Mouse (Mus musculus) forebrain, embryonic 12.5 days (tissue): ENCODE results near the gene Erg. TPM values are rescaled to one million over a fixed set of nuclear protein-coding genes. Genes with fewer than 3 reads are reported as not detected.

Experiments used
- ATAC-seq: fragments of 200-750 bp; cut with Nextera tagmentation; 2 replicates; pipeline ENCODE4 v1.8.0; 2017; ENCODE audit warnings: moderate TSS enrichment; ENCODE audit not compliant: low FRiP score
- H3K27ac ChIP-seq: fragments of 300-500 bp; sonication (generic); 2 replicates; pipeline ENCODE4 v1.5.1; 2016; ENCODE audit warnings: mild to moderate bottlenecking
- H3K27me3 ChIP-seq: fragments of 300-500 bp; sonication (generic); 2 replicates; pipeline ENCODE4 v1.6.1; 2016; ENCODE audit warnings: mild to moderate bottlenecking
- H3K36me3 ChIP-seq: fragments of 300-500 bp; sonication (generic); replicated peaks from 2 replicates; pipeline ENCODE4 v1.6.1; 2016; ENCODE audit warnings: mild to moderate bottlenecking
- H3K4me1 ChIP-seq: fragments of 300-500 bp; sonication (generic); 2 replicates; pipeline ENCODE4 v1.6.1; 2016
- H3K4me2 ChIP-seq: fragments of 300-500 bp; sonication (generic); 2 replicates; pipeline ENCODE4 v1.6.1; 2016; ENCODE audit warnings: mild to moderate bottlenecking, moderate library complexity
- H3K4me3 ChIP-seq: fragments of 300-500 bp; sonication (generic); replicated peaks from 2 replicates; pipeline ENCODE4 v1.5.1; 2016; ENCODE audit warnings: mild to moderate bottlenecking
- H3K9ac ChIP-seq: fragments of 300-500 bp; sonication (generic); 2 replicates; pipeline ENCODE4 v1.6.1; 2016; ENCODE audit warnings: mild to moderate bottlenecking
- H3K9me3 ChIP-seq: fragments of 300-500 bp; sonication (generic); 2 replicates; pipeline ENCODE4 v1.6.1; 2016
- WGBS: fragments of 180-500 bp; shearing (Covaris S2); methylation state at CpG from one replicate; pipeline ENCODE4 v1.1.7; 2016; 5-methylcytosine and 5-hydroxymethylcytosine counted together
- polyA plus RNA-seq: library from polyadenylated mRNA; unstranded; fragments of >200 nt; fragmentation: Nextera tagmentation; extraction: Ambion mirVana; gene quantifications from 2 replicates; pipeline ENCODE4 v1.2.1, GENCODE M21; 2016

Gene Erg
- polyA plus RNA-seq, 1 experiment from 2014 or later: 3.4 TPM

DNA sequence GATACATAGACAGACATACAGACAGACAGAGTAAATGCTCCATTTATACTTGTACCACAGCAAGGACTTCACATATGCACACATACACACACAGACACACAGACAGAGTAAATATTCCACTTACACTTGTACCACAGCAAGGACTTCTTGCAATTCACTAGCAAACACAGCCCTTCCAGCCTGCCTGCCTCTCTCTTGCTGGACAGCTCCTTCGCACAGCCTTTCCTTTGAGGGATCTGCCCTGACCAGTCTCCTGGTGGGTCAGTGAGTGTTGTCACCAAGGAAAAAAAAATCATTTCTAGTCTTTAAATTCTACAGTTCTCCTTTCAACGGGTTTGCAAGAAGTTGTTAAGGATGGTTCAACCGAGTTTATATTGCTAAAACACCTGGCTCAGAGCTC lies 92.3 kb downstream of the Erg start:
- Histone ChIP-seq H3K9ac (no peak overlapping the region), H3K4me3 (no peak overlapping the region), H3K27me3 (no peaks in the 10 kb centered on the region), H3K4me1 (no peaks in the 10 kb centered on the region), H3K27ac (no peak overlapping the region), H3K9me3 (no peaks in the 10 kb centered on the region), H3K36me3 (no peaks in the 10 kb centered on the region), H3K4me2 (no peak overlapping the region)
- WGBS: 65% methylated on average over 3 of the region's 3 CpGs
- ATAC-seq: no peak

DNA sequence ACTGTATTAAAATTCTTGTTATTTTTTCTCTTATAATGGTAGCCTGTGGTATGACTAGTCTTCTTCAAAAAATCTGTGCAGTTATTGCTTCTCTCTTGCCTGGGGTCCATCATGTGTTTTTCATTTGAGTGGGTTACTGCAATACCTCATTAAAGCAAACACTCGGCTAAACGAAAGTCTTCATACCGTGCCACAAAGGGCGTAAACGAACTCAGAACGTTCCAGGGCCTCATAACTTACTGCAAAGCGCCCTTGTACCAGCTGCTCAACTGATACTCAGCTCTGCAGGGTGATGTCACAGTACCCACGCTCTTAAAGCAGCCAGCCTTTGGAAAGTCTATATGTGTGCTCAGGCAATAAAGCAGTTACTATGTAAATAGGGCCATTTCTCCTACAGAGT lies 93.1 kb downstream of the Erg start:
- Histone ChIP-seq H3K4me1 (no peaks in the 10 kb centered on the region), H3K4me2 (no peak overlapping the region), H3K27ac (no peak overlapping the region), H3K36me3 (no peaks in the 10 kb centered on the region), H3K9ac (no peak overlapping the region), H3K27me3 (no peaks in the 10 kb centered on the region), H3K4me3 (no peak overlapping the region), H3K9me3 (no peaks in the 10 kb centered on the region)
- WGBS: 70% methylated on average over 8 of the region's 8 CpGs
- ATAC-seq: no peak

DNA sequence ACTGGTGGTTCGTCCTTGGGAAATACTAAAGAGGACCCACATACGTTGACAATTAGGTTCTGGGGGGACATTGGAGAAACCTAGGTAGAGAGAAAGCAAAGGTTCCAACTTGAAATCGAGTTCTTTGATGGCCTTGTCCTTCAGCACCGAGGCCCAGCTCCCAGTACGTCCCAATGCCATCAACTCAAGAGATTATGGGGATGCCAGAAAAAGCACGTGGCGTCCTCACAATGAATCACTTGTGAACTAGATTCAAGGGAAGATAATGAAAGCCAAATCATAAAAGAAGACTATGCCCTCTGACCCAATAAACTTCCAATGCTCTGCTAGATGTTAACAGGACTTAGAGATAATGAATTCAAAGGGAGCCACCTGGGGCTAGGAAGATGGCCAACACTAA lies 94.2 kb downstream of the Erg start:
- no peaks in the 10 kb centered on the region for H3K27me3 ChIP-seq
- no peaks in the 10 kb centered on the region for H3K36me3 ChIP-seq
- 82% methylated on average over 7 of the region's 7 CpGs for WGBS
- no peaks in the 10 kb centered on the region for H3K4me1 ChIP-seq
- H3K4me2 ChIP-seq: no peak overlapping the region
- no peak overlapping the region for H3K27ac ChIP-seq
- no peak overlapping the region for H3K9ac ChIP-seq
- H3K9me3 ChIP-seq: no peaks in the 10 kb centered on the region
- no peak for ATAC-seq
- H3K4me3 ChIP-seq: no peak overlapping the region

DNA sequence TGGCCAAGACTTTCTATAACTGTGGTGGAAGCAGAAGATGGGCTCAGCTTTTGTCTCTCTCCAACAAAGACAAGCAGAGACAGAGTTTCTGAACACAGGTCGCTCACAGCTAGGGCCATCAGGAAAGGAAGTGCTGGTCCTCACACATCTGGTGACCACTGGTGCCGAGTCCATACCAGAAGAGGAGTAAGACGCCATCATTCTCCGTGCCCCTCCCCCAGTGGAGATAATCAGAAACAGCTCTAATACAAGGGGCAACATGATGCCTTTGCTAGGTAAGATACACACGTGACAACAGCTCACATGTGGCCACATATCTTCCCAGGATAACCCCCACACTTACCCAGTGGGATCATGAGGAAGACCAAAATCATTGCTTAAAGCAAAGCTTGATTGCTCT lies 96.0 kb downstream of the Erg start:
- no peak overlapping the region for H3K4me3 ChIP-seq
- H3K9me3 ChIP-seq: no peaks in the 10 kb centered on the region
- H3K27me3 ChIP-seq: no peaks in the 10 kb centered on the region
- no peak overlapping the region for H3K27ac ChIP-seq
- no peak overlapping the region for H3K4me2 ChIP-seq
- no peaks in the 10 kb centered on the region for H3K4me1 ChIP-seq
- WGBS: 87% methylated on average over 5 of the region's 5 CpGs
- ATAC-seq: no peak
- H3K9ac ChIP-seq: no peak overlapping the region
- no peaks in the 10 kb centered on the region for H3K36me3 ChIP-seq

DNA sequence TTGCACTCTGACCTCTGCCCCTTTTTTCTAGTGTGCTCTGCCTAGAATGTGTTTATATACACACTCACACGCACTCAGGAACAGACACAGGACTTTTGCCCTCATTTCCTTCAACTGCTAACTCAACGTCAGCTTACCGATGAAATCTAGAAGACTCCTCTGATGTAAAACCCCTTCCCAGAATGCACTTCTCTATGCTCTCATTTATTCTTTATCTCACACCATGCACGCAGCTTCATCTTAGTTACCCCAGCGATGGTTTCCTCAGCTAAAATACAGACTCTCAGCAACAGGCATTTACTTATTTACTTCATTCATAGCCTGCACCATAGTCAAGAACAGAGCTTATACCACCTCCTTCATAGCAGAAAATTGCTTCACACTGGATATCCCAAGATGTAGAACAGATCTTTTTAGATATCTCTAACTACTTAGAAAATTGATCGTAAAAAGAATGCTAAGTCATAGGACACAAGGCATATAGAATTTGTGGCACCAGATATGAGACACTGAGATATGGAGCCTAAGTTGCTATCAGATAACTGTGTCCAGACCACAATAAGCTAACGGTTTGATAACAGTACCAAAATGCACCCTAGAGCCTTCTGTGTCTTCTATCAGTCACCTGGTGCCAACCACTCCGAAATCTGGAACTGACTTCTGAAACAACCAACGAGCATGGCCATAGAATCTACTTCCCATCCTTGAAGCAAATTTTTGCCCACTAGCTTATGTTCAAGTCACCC lies 98.6 kb downstream of the Erg start:
- H3K4me2 ChIP-seq: no peak overlapping the region
- no peaks in the 10 kb centered on the region for H3K4me1 ChIP-seq
- H3K27me3 ChIP-seq: no peaks in the 10 kb centered on the region
- no peak overlapping the region for H3K4me3 ChIP-seq
- H3K36me3 ChIP-seq: no peaks in the 10 kb centered on the region
- no peaks in the 10 kb centered on the region for H3K9me3 ChIP-seq
- H3K9ac ChIP-seq: no peak overlapping the region
- no peak for ATAC-seq
- H3K27ac ChIP-seq: no peak overlapping the region
- 89% methylated on average over 9 of the region's 9 CpGs for WGBS

DNA sequence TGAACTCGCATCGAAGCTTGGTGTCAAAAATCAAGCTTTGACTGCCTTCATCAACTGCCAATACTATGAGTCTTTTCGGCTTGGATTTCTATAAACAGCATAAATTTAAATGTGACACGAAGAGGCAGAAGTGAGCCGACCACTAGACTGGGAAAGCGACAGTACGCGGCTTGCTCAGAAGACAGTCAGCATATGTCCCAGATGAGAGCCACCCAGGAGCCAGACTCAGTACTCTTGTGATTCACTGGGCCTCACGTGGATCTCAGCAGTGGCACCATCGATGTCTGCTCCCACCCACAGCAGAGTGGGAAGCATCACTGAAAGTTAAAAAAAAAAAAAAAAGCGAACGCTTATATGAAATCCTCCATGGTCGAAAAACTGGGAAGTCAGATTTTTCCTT lies 105.2 kb downstream of the Erg start:
- Histone ChIP-seq H3K27me3 (no peaks in the 10 kb centered on the region), H3K36me3 (no peaks in the 10 kb centered on the region), H3K4me3 (no peak overlapping the region), H3K4me2 (no peak overlapping the region), H3K9ac (no peak overlapping the region), H3K4me1 (no peaks in the 10 kb centered on the region), H3K27ac (no peak overlapping the region), H3K9me3 (no peaks in the 10 kb centered on the region)
- ATAC-seq: no peak
- WGBS: 95% methylated on average over 13 of the region's 13 CpGs

DNA sequence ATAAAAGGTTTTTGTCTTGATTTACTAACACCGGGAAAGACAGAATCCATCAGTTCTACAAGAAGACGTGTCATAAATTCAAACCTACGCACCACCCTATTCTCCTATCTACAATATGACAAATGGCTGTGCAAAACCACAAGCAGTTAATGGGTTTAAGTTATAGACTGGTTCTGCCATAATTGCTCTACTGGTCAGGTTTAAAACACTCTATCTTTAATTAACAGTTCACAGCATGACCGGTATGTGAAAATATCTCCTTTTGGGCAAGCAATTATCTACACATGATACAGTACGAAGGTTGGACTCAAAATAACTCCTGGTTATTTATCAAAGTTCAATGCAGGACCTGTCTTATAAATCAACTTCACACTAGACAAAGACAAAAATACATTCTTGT lies 107.8 kb downstream of the Erg start:
- no peak for ATAC-seq
- Histone ChIP-seq H3K4me3 (no peak overlapping the region), H3K4me1 (no peaks in the 10 kb centered on the region), H3K4me2 (no peak overlapping the region), H3K9me3 (no peaks in the 10 kb centered on the region), H3K27me3 (no peaks in the 10 kb centered on the region), H3K36me3 (no peaks in the 10 kb centered on the region), H3K27ac (no peak overlapping the region), H3K9ac (no peak overlapping the region)
- 90% methylated on average over 5 of the region's 5 CpGs for WGBS

DNA sequence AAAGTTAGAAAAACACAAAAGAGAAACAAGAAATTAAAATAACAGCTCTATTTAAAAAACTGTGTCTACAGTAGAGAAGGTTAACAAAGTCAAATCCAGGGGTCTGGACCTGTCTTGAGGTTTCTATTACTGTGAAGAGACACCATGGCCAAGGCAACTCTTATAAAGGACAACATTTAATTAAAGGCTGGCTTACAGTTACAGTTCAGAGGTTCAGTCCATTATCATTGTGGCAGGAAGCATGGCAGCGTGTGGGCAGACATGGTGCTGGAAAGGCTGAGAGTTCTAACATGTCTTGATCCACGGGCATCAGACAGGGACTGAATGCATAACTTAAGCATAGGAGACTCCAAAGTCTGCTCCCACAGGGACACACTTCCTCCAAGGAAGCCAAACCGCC lies 111.4 kb downstream of the Erg start:
- no peak overlapping the region for H3K9ac ChIP-seq
- no peak overlapping the region for H3K27ac ChIP-seq
- WGBS: 87% methylated on average over 3 of the region's 3 CpGs
- no peak for ATAC-seq
- no peaks in the 10 kb centered on the region for H3K36me3 ChIP-seq
- H3K4me2 ChIP-seq: no peak overlapping the region
- H3K4me1 ChIP-seq: no peaks in the 10 kb centered on the region
- H3K27me3 ChIP-seq: no peaks in the 10 kb centered on the region
- H3K9me3 ChIP-seq: no peaks in the 10 kb centered on the region
- no peak overlapping the region for H3K4me3 ChIP-seq

DNA sequence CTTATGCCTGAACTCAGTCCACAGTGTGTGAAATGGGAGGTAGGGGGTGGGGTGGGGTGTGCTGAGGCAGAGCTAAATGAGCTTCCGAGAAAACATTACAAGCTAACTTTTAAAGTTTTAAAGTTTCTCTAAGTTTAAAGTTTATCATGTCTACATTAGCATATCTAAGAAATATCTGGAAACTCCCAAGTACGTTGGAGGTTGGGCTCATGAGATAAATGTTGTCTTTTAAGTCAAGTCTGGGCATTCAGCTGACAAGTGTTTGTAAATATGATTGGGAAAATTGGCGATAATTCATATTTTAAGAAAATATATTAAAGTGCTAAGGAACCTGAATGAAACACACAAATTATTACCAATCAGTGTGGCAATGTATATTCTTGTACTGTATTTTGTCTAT lies 112.4 kb downstream of the Erg start:
- H3K4me3 ChIP-seq: no peak overlapping the region
- H3K4me2 ChIP-seq: no peak overlapping the region
- no peaks in the 10 kb centered on the region for H3K4me1 ChIP-seq
- no peak for ATAC-seq
- H3K36me3 ChIP-seq: no peaks in the 10 kb centered on the region
- H3K9ac ChIP-seq: no peak overlapping the region
- H3K27me3 ChIP-seq: no peaks in the 10 kb centered on the region
- H3K27ac ChIP-seq: no peak overlapping the region
- WGBS: 90% methylated on average over 3 of the region's 3 CpGs
- H3K9me3 ChIP-seq: no peaks in the 10 kb centered on the region

DNA sequence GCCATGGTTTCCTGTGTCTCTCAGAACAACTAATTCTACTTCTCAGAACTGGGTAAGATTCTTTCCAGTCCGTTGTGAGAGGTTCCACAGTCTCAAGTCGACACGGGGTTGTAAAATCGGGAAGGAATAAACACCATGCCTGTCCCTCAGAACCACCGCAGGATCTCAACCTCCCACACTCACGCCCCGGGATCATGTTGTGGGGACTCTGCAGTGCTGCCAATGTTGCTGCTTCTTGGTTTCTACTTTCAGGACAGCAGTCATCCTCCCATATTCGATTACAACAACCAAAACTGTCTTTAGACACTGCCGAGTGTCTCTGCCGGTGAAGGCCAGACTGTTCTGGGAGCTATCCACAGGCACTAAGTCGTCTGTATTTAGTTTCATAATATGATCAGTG lies 113.6 kb downstream of the Erg start:
- H3K27ac ChIP-seq: no peak overlapping the region

DNA sequence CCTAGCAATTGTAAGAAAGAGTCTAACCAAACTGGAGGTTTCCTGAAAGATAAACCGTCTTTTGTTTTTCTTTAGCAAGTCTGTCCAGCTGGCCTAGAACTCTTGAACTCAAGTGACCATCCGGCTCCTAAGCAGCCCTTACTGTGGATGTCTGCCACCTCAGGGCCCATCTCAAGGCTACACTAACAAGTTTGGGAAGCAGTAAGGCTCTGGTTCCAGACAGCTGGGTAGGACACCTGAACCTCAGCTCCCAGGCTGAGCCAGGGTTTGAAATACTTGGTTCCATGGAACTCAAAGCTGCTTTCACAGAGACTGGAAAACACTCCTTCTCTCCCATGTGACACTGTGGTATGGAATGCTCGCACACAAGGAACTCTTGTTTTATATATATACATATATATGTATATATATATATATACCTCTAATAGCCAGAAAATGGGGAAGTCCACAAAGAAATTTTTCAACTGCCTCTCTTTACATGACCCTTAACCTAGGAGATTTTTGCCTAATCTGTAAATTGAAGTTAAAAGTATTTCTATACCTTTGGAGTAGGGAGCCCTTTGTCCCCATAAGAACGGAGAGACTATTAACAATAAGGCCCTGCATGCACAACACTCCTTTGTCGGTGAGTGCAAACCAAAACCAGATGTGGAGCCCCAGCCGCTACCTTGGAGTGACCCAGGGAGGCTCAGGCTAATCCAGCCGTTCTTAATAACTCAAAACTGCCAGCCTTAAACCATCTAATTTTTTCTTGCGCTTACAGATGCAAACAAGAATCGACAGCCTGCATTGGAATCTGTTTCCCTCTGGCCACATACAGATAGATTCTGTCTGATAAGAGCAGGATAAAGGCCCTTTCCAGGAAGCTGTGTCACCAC lies 116.9 kb downstream of the Erg start:
- WGBS: 64% methylated on average over 9 of the region's 9 CpGs
- Histone ChIP-seq H3K9ac (no peak overlapping the region), H3K27me3 (no peaks in the 10 kb centered on the region), H3K36me3 (no peaks in the 10 kb centered on the region), H3K9me3 (no peaks in the 10 kb centered on the region), H3K27ac (no peak overlapping the region), H3K4me2 (no peak overlapping the region), H3K4me1 (no peaks in the 10 kb centered on the region), H3K4me3 (no peak overlapping the region)
- no peak for ATAC-seq

More for the DNA sequence above, 113.6 kb downstream of the Erg start:
- H3K4me2 ChIP-seq: no peak overlapping the region
- H3K9me3 ChIP-seq: no peaks in the 10 kb centered on the region
- ATAC-seq: no peak
- no peaks in the 10 kb centered on the region for H3K36me3 ChIP-seq
- WGBS: 86% methylated on average over 11 of the region's 11 CpGs
- no peaks in the 10 kb centered on the region for H3K27me3 ChIP-seq
- no peak overlapping the region for H3K9ac ChIP-seq
- no peak overlapping the region for H3K4me3 ChIP-seq
- H3K4me1 ChIP-seq: no peaks in the 10 kb centered on the region

DNA sequence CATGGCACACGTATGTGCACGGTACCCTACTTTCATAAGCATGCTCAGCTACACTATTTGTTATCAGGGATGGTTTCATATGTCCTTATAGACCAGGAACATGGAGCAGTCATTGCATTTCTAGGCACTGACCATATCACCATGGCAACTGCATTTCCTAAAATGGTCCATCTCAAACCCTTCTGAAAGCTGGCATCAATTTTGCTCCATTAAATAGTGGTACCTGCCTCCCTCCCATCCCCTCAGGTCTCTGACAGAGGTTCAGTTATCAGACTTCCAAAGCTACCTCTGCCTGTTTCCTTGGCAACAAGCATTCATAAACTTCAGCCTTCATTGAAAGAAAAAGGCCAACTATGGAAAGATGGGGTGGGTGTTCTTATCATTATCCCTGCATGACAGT lies 118.5 kb downstream of the Erg start:
- no peaks in the 10 kb centered on the region for H3K36me3 ChIP-seq
- 93% methylated on average over 2 of the region's 2 CpGs for WGBS
- ATAC-seq: no peak
- H3K4me3 ChIP-seq: no peak overlapping the region
- no peaks in the 10 kb centered on the region for H3K4me1 ChIP-seq
- no peaks in the 10 kb centered on the region for H3K27me3 ChIP-seq
- no peak overlapping the region for H3K4me2 ChIP-seq
- no peak overlapping the region for H3K9ac ChIP-seq
- no peaks in the 10 kb centered on the region for H3K9me3 ChIP-seq
- H3K27ac ChIP-seq: no peak overlapping the region

DNA sequence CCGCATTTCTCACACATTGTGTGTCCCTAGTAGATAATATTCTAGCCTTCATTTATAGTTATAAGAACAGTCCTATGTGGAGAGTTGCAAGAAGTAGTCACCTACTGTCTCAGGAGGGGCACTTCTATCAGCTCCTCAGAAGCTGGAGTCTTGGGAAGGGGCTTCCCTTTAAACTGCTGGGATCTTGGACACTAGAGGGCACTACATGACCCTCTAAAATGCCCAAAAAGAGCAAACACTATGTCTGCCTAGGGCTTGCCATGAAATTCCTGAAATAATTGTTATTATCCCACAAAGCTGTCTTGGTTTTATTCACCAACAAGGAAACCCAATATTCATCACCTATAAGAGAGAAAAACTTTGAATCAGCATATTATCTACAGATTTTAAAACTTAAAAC lies 119.8 kb downstream of the Erg start:
- Histone ChIP-seq H3K4me1 (no peaks in the 10 kb centered on the region), H3K27me3 (no peaks in the 10 kb centered on the region), H3K9me3 (no peaks in the 10 kb centered on the region), H3K27ac (no peak overlapping the region), H3K4me2 (no peak overlapping the region), H3K4me3 (no peak overlapping the region), H3K9ac (no peak overlapping the region), H3K36me3 (no peaks in the 10 kb centered on the region)
- WGBS: 86% methylated on average over 1 of the region's 1 CpGs
- no peak for ATAC-seq
